Mouse (Mus musculus): ENCODE data around the gene Olfr341. TPM values are rescaled to one million over a fixed set of nuclear protein-coding genes. Genes with fewer than 3 reads are reported as not detected.

Olfr341 gene
- not detected for total RNA-seq (2021)
- long read RNA-seq, experiment 1: 0 reads
- long read RNA-seq, experiment 2: 0 reads

DNA sequence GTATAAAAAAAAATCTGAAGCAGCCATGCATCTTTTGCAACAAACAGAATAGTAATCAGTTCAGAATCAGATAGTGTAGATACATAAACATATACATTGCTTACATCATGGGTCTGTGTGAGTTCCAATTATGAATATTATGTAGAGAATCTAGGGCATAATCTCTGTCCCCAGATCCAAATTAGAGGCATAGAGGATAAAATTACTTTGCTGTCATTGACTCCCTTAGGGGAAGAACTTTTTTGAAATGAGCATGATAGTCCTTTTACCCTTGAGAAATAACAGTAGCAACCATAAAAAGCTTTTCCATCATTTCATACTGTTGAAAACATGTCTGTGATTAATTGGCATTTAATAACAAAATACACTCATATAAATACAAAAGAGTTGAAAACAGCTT lies at the start of gene Olfr341:
Gene Olfr341, minus strand, starts transcription at position 101 of the 400 bp plus-strand sequence.
- intact Hi-C loops (cut with DNase I): no loop called here
- no peak for DNase-seq

- no peak for DNase-seq
- intact Hi-C loops (cut with DNase I): no loop called here
These were observed 42.4 kb upstream of the Olfr341 start, which contains the start of gene Olfr342 for GRCm38 (mm10) chr2:36524698-36525097. Gene Olfr342, plus strand, starts transcription at chr2:36524998.

GRCm38 (mm10) chr2:36473634-36474033 lies 8.6 kb downstream of the Olfr341 start:
- no peak for DNase-seq
- intact Hi-C loops (cut with DNase I): no loop called here

- intact Hi-C loops (cut with DNase I): no loop called here
- no peak for DNase-seq
These were observed 30.0 kb downstream of the Olfr341 start, which contains the start of gene Olfr340 for GRCm38 (mm10) chr2:36452287-36452686. Gene Olfr340, plus strand, starts transcription at chr2:36452587.

Other genes starting within 250 kb of the Olfr341 start
- gene Olfr338, start 108.9 kb downstream of the Olfr341 start, total RNA-seq (2021): not detected
- gene Olfr339, start 63.5 kb downstream of the Olfr341 start, total RNA-seq (2021): not detected
- gene Olfr340, start 29.9 kb downstream of the Olfr341 start, total RNA-seq (2021): not detected
- not detected for gene Olfr342, start 42.5 kb upstream of the Olfr341 start, total RNA-seq (2021)
- gene Olfr344, start 84.2 kb upstream of the Olfr341 start, total RNA-seq (2021): not detected
- not detected for gene Olfr345, start 157.6 kb upstream of the Olfr341 start, total RNA-seq (2021)
- gene Olfr346, start 203.3 kb upstream of the Olfr341 start, total RNA-seq (2021): not detected
- gene Olfr347, start 249.4 kb upstream of the Olfr341 start, total RNA-seq (2021): not detected